Mouse (Mus musculus) ES-Bruce4 (cell line): ENCODE measurements around the gene Obp2b.

Experiments
- CTCF ChIP-seq: IDR thresholded peaks from one replicate; pipeline ENCODE4 v1.8.1; 2011; ENCODE audit warnings: low read depth, low read length
- EP300 ChIP-seq: IDR thresholded peaks from 2 replicates; pipeline ENCODE4 v1.6.1; 2011; ENCODE audit warnings: low read depth, low read length; ENCODE audit not compliant: insufficient read depth
- POLR2A ChIP-seq: IDR thresholded peaks from one replicate; pipeline ENCODE4 v1.8.1; 2011; ENCODE audit warnings: low read length; ENCODE audit not compliant: insufficient read depth

DNA sequence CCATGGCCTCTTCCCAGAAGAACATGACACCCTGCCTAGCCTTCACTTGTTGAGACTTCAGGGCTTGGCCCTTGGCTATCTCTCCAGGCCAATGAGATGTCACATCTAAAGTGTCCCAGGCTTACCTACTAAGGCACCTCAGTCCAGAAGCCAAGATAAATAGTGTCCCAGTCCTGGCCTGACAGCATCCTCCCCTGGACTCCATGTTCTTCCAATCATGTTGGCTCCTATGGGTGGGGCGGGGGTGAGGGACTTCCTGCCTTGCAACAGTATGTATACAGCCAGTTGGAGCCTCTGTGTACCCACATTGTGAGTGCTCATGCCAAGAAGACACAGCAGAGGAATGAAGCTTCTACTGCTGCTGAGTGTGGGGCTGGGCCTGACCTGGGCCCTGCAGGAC lies 39.9 kb downstream of the Obp2b start, which contains the start of gene Lcn11:
- TF ChIP-seq CTCF (no peak), POLR2A (no peak), EP300 (no peak)
